In the genomic region with DNA sequence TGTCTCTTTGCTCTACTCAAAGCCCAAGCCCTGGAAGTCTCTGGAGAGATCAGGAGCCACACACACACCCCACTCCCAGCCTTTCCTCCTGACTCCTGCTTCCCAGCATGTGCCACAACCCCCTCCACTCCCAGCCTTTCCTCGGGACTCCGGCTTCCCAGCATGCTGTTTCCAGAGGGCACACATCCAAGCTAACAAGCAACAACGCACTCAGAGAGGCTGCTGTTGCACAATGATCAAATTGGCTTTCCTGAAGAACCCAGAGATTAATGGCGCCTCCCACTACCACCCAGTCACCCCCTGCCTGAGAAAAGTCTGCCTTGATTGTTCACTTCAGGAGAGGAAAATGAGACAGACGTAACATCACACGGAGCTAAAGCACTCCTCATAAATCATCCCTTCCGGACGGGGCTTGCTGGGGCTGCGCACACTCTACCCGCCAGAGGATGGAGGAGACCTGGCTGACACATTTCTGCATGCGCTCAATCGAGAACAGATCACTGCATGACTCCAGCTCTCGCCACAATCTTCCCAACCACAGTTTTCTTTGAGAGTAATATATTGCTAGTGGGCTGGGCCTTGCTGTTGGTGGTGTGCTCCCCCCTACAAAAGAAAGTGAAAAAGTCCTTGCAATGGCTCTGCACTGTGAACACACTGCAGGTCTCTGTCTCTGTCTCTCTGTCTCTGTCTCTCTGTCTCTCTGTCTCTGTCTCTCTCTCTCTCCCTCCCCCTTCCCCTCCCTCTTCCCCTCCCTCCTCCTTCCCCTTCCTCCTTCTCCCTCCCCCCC, we compare ENCODE assay signal across 10 mouse cellular contexts.
DNase-seq lines count a peak whose midpoint lies in the region; ATAC-seq and TF ChIP-seq lines count a peak whose summit lies in the region.
"Had no signal": no experiment of that assay in that cellular context is flagged by ENCODE, and none has a peak within 500 bp of the region (broad histone marks: within the 10 kb centered on the region; RNA-seq: fewer than 3 reads in every experiment).

No protein-coding gene starts in this region.

- intact Hi-C loops in gastrocnemius, postnatal 14 days (cut with DNase I; ENCODE audit: low total_unique reads) = no loop called here

- no peaks in the 10 kb centered on the region for H3K36me3 ChIP-seq in embryonic facial prominence, embryonic 10.5 days (replicated peaks)
- H3K36me3 ChIP-seq in hindbrain, embryonic 14.5 days (replicated peaks; ENCODE audit: control insufficient read depth, insufficient read depth) = no peaks in the 10 kb centered on the region
- no peaks in the 10 kb centered on the region for H3K36me3 ChIP-seq in lung, postnatal 0 days (ENCODE audit: insufficient read depth, low read length)

- H3K4me1 ChIP-seq in embryonic facial prominence, embryonic 10.5 days = peaks cover 5% of the 10 kb centered on the region
- H3K4me1 ChIP-seq in hindbrain, embryonic 14.5 days (replicated peaks; ENCODE audit: control insufficient read depth, insufficient read depth, low read length) = peaks cover 14% of the 10 kb centered on the region; the same call in 1 of the 2 replicates
- no peaks in the 10 kb centered on the region for H3K4me1 ChIP-seq in lung, postnatal 0 days (ENCODE audit: insufficient read depth, low read depth, low read length)

- 51% methylated on average over 13 of the region's 13 CpGs for WGBS in embryonic facial prominence, embryonic 10.5 days
- 26% methylated on average over 13 of the region's 13 CpGs for whole genome bisulfite sequencing in hindbrain, embryonic 14.5 days
- 18% methylated on average over 13 of the region's 13 CpGs for WGBS in lung, postnatal 0 days

- ATAC-seq in hindbrain, embryonic 14.5 days (ENCODE audit: low FRiP score) = peak; percentile 84
- ATAC-seq in lung, postnatal 0 days = 0 out of 2 replicates have a peak, but pooled peaks have one; percentile 14
- ATAC-seq: Patski had no signal

- TF ChIP-seq EP300 in lung, postnatal 0 days (IDR thresholded peaks at IDR 0.05) = no peak

- no peak for TF ChIP-seq CTCF in lung, postnatal 0 days (IDR thresholded peaks at IDR 0.05)

- no peaks in the 10 kb centered on the region for H3K27me3 ChIP-seq in embryonic facial prominence, embryonic 10.5 days (replicated peaks; ENCODE audit: low read depth, poor library complexity, severe bottlenecking)
- H3K27me3 ChIP-seq in hindbrain, embryonic 14.5 days (ENCODE audit: control insufficient read depth, insufficient read depth, low read length) = no peaks in the 10 kb centered on the region
- H3K27me3 ChIP-seq in lung, postnatal 0 days (replicated peaks; ENCODE audit: insufficient read depth, low read length) = no peaks in the 10 kb centered on the region

- no peak overlapping the region for H3K9ac ChIP-seq in hindbrain, embryonic 14.5 days
- H3K9ac ChIP-seq in lung, postnatal 0 days (replicated peaks; ENCODE audit: low read depth) = no peak overlapping the region

- peak overlapping the region; percentile 40 for H3K4me2 ChIP-seq in hindbrain, embryonic 14.5 days (replicated peaks)
- H3K4me2 ChIP-seq in lung, postnatal 0 days (replicated peaks; ENCODE audit: low read depth, low read length) = no peak overlapping the region

- no peaks in the 10 kb centered on the region for H3K9me3 ChIP-seq in embryonic facial prominence, embryonic 10.5 days
- H3K9me3 ChIP-seq in hindbrain, embryonic 14.5 days (ENCODE audit: control insufficient read depth, low read length) = no peaks in the 10 kb centered on the region
- H3K9me3 ChIP-seq in lung, postnatal 0 days (ENCODE audit: low read length) = no peaks in the 10 kb centered on the region

- peak; percentile 37 for DNase-seq in kidney, postnatal 10 days
- DNase-seq in kidney, postnatal 25 days = no peak
- DNase-seq in embryonic facial prominence, embryonic 10.5 days (ENCODE audit: low spot score) = peak; percentile 14
- DNase-seq in hindbrain, embryonic 14.5 days (ENCODE audit: low spot score) = peak; percentile 55
- peak; percentile 46 for DNase-seq in lung, postnatal 0 days (ENCODE audit: low spot score)
- DNase-seq in spleen, adult 18-20 months = no peak
- DNase-seq in gastrocnemius, postnatal 14 days = no peak
- no peak for DNase-seq in right cerebral cortex, adult 2 months (ENCODE audit: low spot score in 2 of 2)

- no peak overlapping the region for H3K4me3 ChIP-seq in embryonic facial prominence, embryonic 10.5 days
- H3K4me3 ChIP-seq in hindbrain, embryonic 14.5 days (replicated peaks; ENCODE audit: low read length) = no peak overlapping the region; the same call in 1 of the 2 replicates
- H3K4me3 ChIP-seq in lung, postnatal 0 days (ENCODE audit: low read depth, low read length) = no peak overlapping the region
- H3K4me3 ChIP-seq: heart, adult 2 months had no signal

- H3K27ac ChIP-seq in embryonic facial prominence, embryonic 10.5 days (replicated peaks) = no peak overlapping the region; the same call in 1 of the 2 replicates
- H3K27ac ChIP-seq in hindbrain, embryonic 14.5 days = peak overlapping the region; percentile 51
- H3K27ac ChIP-seq in lung, postnatal 0 days (ENCODE audit: low read length) = no peak overlapping the region
- H3K27ac ChIP-seq: heart, adult 2 months had no signal

Comparison
In these comparisons a context has a peak if more than half of its experiments do, and no peak if none do; other contexts are left out.
1. DNase-seq: peak in kidney, postnatal 10 days (single experiment), embryonic facial prominence, embryonic 10.5 days (single experiment), hindbrain, embryonic 14.5 days (single experiment) and lung, postnatal 0 days (single experiment); none in kidney, postnatal 25 days (0 of 2), spleen, adult 18-20 months (0 of 2), gastrocnemius, postnatal 14 days (single experiment) and right cerebral cortex, adult 2 months (0 of 2).